Mouse (Mus musculus): ENCODE measurements around the gene Tmem132b. TPM values are rescaled to one million over a fixed set of nuclear protein-coding genes. Genes with fewer than 3 reads are reported as not detected.

The Tmem132b gene
- polyA plus RNA-seq, 1 experiment from 2014 or later = 0.28 TPM

- Histone ChIP-seq H3K27ac (no peak overlapping the region), H3K9me3 (replicated peaks; ENCODE audit: low read length) (no peaks in the 10 kb centered on the region), H3K4me1 (replicated peaks; ENCODE audit: insufficient read depth, low read length) (no peaks in the 10 kb centered on the region), H3K9ac (ENCODE audit: low read depth, low read length) (no peak overlapping the region), H3K36me3 (ENCODE audit: insufficient read depth, low read length) (no peaks in the 10 kb centered on the region), H3K4me3 (replicated peaks; ENCODE audit: low read depth, low read length) (no peak overlapping the region), H3K27me3 (ENCODE audit: insufficient read depth, low read length) (no peaks in the 10 kb centered on the region), H3K4me2 (ENCODE audit: low read length) (no peak overlapping the region)
- ATAC-seq (replicated peaks; ENCODE audit: low FRiP score, low read depth) (no peak), DNase-seq (ENCODE audit: low spot score) (peak; percentile 45)
- TF ChIP-seq CTCF (IDR thresholded peaks at IDR 0.05; ENCODE audit: low read depth) = peak; percentile 62
- 3% methylated on average over 3 of the region's 3 CpGs for WGBS
These were observed 177.6 kb downstream of the Tmem132b start for GRCm38 (mm10) chr5:125709160-125709559.

- H3K27ac ChIP-seq = no peak overlapping the region
- no peak for TF ChIP-seq CTCF (IDR thresholded peaks at IDR 0.05; ENCODE audit: low read depth)
- H3K9me3 ChIP-seq (replicated peaks; ENCODE audit: low read length) = no peaks in the 10 kb centered on the region
- ATAC-seq (replicated peaks; ENCODE audit: low FRiP score, low read depth) (no peak), DNase-seq (ENCODE audit: low spot score) (no peak)
- no peaks in the 10 kb centered on the region for H3K4me1 ChIP-seq (replicated peaks; ENCODE audit: insufficient read depth, low read length)
- H3K36me3 ChIP-seq (ENCODE audit: insufficient read depth, low read length) = no peaks in the 10 kb centered on the region
- WGBS = 85% methylated on average over 7 of the region's 7 CpGs
- H3K27me3 ChIP-seq (ENCODE audit: insufficient read depth, low read length) = no peaks in the 10 kb centered on the region
- no peak overlapping the region for H3K4me2 ChIP-seq (ENCODE audit: low read length)
- no peak overlapping the region for H3K9ac ChIP-seq (ENCODE audit: low read depth, low read length)
- no peak overlapping the region for H3K4me3 ChIP-seq (replicated peaks; ENCODE audit: low read depth, low read length)
These were observed 195.2 kb downstream of the Tmem132b start for GRCm38 (mm10) chr5:125726815-125727214.

- Histone ChIP-seq H3K4me2 (ENCODE audit: low read length) (no peak overlapping the region), H3K4me1 (replicated peaks; ENCODE audit: insufficient read depth, low read length) (no peaks in the 10 kb centered on the region), H3K27ac (no peak overlapping the region), H3K9me3 (replicated peaks; ENCODE audit: low read length) (no peaks in the 10 kb centered on the region), H3K4me3 (replicated peaks; ENCODE audit: low read depth, low read length) (no peak overlapping the region), H3K36me3 (ENCODE audit: insufficient read depth, low read length) (no peaks in the 10 kb centered on the region), H3K9ac (ENCODE audit: low read depth, low read length) (no peak overlapping the region), H3K27me3 (ENCODE audit: insufficient read depth, low read length) (no peaks in the 10 kb centered on the region)
- DNase-seq (ENCODE audit: low spot score) = no peak
- no peak for TF ChIP-seq CTCF (IDR thresholded peaks at IDR 0.05; ENCODE audit: low read depth)
- 82% methylated on average over 5 of the region's 5 CpGs for WGBS
- ATAC-seq (replicated peaks; ENCODE audit: low FRiP score, low read depth) = no peak
These were observed 195.9 kb downstream of the Tmem132b start for GRCm38 (mm10) chr5:125727436-125727835.

GRCm38 (mm10) chr5:125727936-125728335 lies 196.4 kb downstream of the Tmem132b start:
- ATAC-seq (replicated peaks; ENCODE audit: low FRiP score, low read depth) (no peak), DNase-seq (ENCODE audit: low spot score) (no peak)
- H3K4me3 ChIP-seq (replicated peaks; ENCODE audit: low read depth, low read length) = no peak overlapping the region
- H3K9me3 ChIP-seq (replicated peaks; ENCODE audit: low read length) = no peaks in the 10 kb centered on the region
- H3K4me1 ChIP-seq (replicated peaks; ENCODE audit: insufficient read depth, low read length) = no peaks in the 10 kb centered on the region
- WGBS = 71% methylated on average over 9 of the region's 9 CpGs
- no peak overlapping the region for H3K27ac ChIP-seq
- H3K9ac ChIP-seq (ENCODE audit: low read depth, low read length) = no peak overlapping the region
- no peaks in the 10 kb centered on the region for H3K27me3 ChIP-seq (ENCODE audit: insufficient read depth, low read length)
- no peak overlapping the region for H3K4me2 ChIP-seq (ENCODE audit: low read length)
- no peak for TF ChIP-seq CTCF (IDR thresholded peaks at IDR 0.05; ENCODE audit: low read depth)
- no peaks in the 10 kb centered on the region for H3K36me3 ChIP-seq (ENCODE audit: insufficient read depth, low read length)

- DNase-seq (ENCODE audit: low spot score) (no peak), ATAC-seq (replicated peaks; ENCODE audit: low FRiP score, low read depth) (no peak)
- no peak overlapping the region for H3K9ac ChIP-seq (ENCODE audit: low read depth, low read length)
- WGBS = 85% methylated on average over 3 of the region's 3 CpGs
- no peak overlapping the region for H3K4me2 ChIP-seq (ENCODE audit: low read length)
- no peaks in the 10 kb centered on the region for H3K9me3 ChIP-seq (replicated peaks; ENCODE audit: low read length)
- no peaks in the 10 kb centered on the region for H3K36me3 ChIP-seq (ENCODE audit: insufficient read depth, low read length)
- H3K4me1 ChIP-seq (replicated peaks; ENCODE audit: insufficient read depth, low read length) = no peaks in the 10 kb centered on the region
- no peak overlapping the region for H3K27ac ChIP-seq
- H3K27me3 ChIP-seq (ENCODE audit: insufficient read depth, low read length) = no peaks in the 10 kb centered on the region
- H3K4me3 ChIP-seq (replicated peaks; ENCODE audit: low read depth, low read length) = no peak overlapping the region
- no peak for TF ChIP-seq CTCF (IDR thresholded peaks at IDR 0.05; ENCODE audit: low read depth)
These were observed 196.9 kb downstream of the Tmem132b start for GRCm38 (mm10) chr5:125728521-125728920.

- ATAC-seq (replicated peaks; ENCODE audit: low FRiP score, low read depth) (no peak), DNase-seq (ENCODE audit: low spot score) (no peak)
- Histone ChIP-seq H3K9me3 (replicated peaks; ENCODE audit: low read length) (no peaks in the 10 kb centered on the region), H3K4me1 (replicated peaks; ENCODE audit: insufficient read depth, low read length) (no peaks in the 10 kb centered on the region), H3K27me3 (ENCODE audit: insufficient read depth, low read length) (no peaks in the 10 kb centered on the region), H3K4me3 (replicated peaks; ENCODE audit: low read depth, low read length) (no peak overlapping the region), H3K36me3 (ENCODE audit: insufficient read depth, low read length) (no peaks in the 10 kb centered on the region), H3K27ac (no peak overlapping the region), H3K9ac (ENCODE audit: low read depth, low read length) (no peak overlapping the region), H3K4me2 (ENCODE audit: low read length) (no peak overlapping the region)
- no peak for TF ChIP-seq CTCF (IDR thresholded peaks at IDR 0.05; ENCODE audit: low read depth)
- WGBS = 88% methylated on average over 1 of the region's 1 CpGs
These were observed 202.2 kb downstream of the Tmem132b start for GRCm38 (mm10) chr5:125733806-125734205.

GRCm38 (mm10) chr5:125737105-125737504 lies 205.5 kb downstream of the Tmem132b start:
- Histone ChIP-seq H3K27ac (no peak overlapping the region), H3K36me3 (ENCODE audit: insufficient read depth, low read length) (no peaks in the 10 kb centered on the region), H3K4me2 (ENCODE audit: low read length) (no peak overlapping the region), H3K4me1 (replicated peaks; ENCODE audit: insufficient read depth, low read length) (no peaks in the 10 kb centered on the region), H3K9me3 (replicated peaks; ENCODE audit: low read length) (no peaks in the 10 kb centered on the region), H3K4me3 (replicated peaks; ENCODE audit: low read depth, low read length) (no peak overlapping the region), H3K9ac (ENCODE audit: low read depth, low read length) (no peak overlapping the region), H3K27me3 (ENCODE audit: insufficient read depth, low read length) (no peaks in the 10 kb centered on the region)
- WGBS = 35% methylated on average over 9 of the region's 9 CpGs
- TF ChIP-seq CTCF (IDR thresholded peaks at IDR 0.05; ENCODE audit: low read depth) = no peak
- no peak for DNase-seq (ENCODE audit: low spot score)
- ATAC-seq (replicated peaks; ENCODE audit: low FRiP score, low read depth) = no peak

Measured in kidney, postnatal 0 days (tissue).